Mouse (Mus musculus) hindbrain, postnatal 0 days (tissue): ENCODE measurements at regions not wholly inside any gene's neighbourhood (a gene's known extent, or its start where the extent isn't known, plus 50 kb on each side); places are given as distances from the start of the nearest gene placed in this dataset.
A peak's percentile ranks its signal among the peaks of the same experiment; 100 is the strongest.

Experiments
- ATAC-seq: fragments of 200-750 bp; cut with Nextera tagmentation; 2 replicates; pipeline ENCODE4 v1.8.0; 2017; ENCODE audit warnings: mild to moderate bottlenecking, moderate TSS enrichment, moderate library complexity
- DNase-seq: peaks from one replicate; pipeline ENCODE4 v3.0.0-alpha.2; 2015; ENCODE audit warnings: low spot score
- H3K27ac ChIP-seq: fragments of 300-500 bp; sonication (generic); 2 replicates; pipeline ENCODE4 v1.5.1; 2014; ENCODE audit warnings: mild to moderate bottlenecking
- H3K27me3 ChIP-seq: fragments of 300-500 bp; sonication (generic); 2 replicates; pipeline ENCODE4 v1.6.1; 2014; ENCODE audit warnings: low read length, mixed read lengths; ENCODE audit not compliant: insufficient read depth
- H3K36me3 ChIP-seq: fragments of 300-500 bp; sonication (generic); 2 replicates; pipeline ENCODE4 v1.6.1; 2014; ENCODE audit warnings: low read length, mixed read lengths; ENCODE audit not compliant: insufficient read depth
- H3K4me1 ChIP-seq: fragments of 300-500 bp; sonication (generic); 2 replicates; pipeline ENCODE4 v1.6.1; 2014; ENCODE audit warnings: antibody characterized with exemption, low read length, mixed read lengths; ENCODE audit not compliant: insufficient read depth
- H3K4me2 ChIP-seq: fragments of 300-500 bp; sonication (generic); 2 replicates; pipeline ENCODE4 v1.6.1; 2014; ENCODE audit warnings: low read depth, mild to moderate bottlenecking, low read length, moderate library complexity, mixed read lengths
- H3K4me3 ChIP-seq: fragments of 300-500 bp; sonication (generic); 2 replicates; pipeline ENCODE4 v1.5.1; 2014; ENCODE audit warnings: low read length
- H3K9ac ChIP-seq: fragments of 300-500 bp; sonication (generic); replicated peaks from 2 replicates; pipeline ENCODE4 v1.6.1; 2014; ENCODE audit warnings: mild to moderate bottlenecking, low read length, moderate library complexity, mixed read lengths
- H3K9me3 ChIP-seq: fragments of 300-500 bp; sonication (generic); 2 replicates; pipeline ENCODE4 v1.6.1; 2016; ENCODE audit warnings: low read length, mixed read lengths
- CTCF ChIP-seq: IDR thresholded peaks from 2 replicates; pipeline ENCODE4 v1.5.1; 2016; ENCODE audit warnings: antibody characterized with exemption, control low read depth, low read depth
- WGBS: fragments of 180-500 bp; shearing (Covaris S2); extraction: QIAGEN DNeasy Blood & Tissue Kit; methylation state at CpG from one replicate; pipeline ENCODE4 v1.1.7; 2014; 5-methylcytosine and 5-hydroxymethylcytosine counted together

DNA sequence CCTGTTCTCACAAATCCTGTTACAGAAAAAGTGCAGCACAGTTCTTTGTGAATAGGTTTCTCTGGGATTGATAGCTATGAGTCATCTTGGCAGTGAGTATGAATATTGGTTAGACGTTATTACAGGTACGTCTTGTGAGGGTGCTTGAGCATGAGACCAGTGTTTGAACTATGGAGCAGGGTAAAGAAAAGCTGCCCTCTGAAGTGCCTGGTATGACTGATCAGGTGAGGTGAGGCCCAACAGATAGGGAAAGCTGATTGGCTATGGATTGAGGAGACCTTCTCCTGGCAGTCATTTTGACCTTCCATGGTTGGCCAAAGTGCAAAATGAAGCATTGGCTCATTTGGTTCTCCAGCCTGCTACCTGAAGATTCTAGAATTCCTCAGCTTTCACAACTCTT lies 106.7 kb downstream of the Tnfsf18 start:
- Histone ChIP-seq H3K4me2 (no peak overlapping the region), H3K9ac (no peak overlapping the region), H3K36me3 (no peaks in the 10 kb centered on the region), H3K27ac (no peak overlapping the region), H3K4me3 (no peak overlapping the region), H3K9me3 (no peaks in the 10 kb centered on the region), H3K4me1 (no peaks in the 10 kb centered on the region), H3K27me3 (no peaks in the 10 kb centered on the region)
- TF ChIP-seq CTCF: no peak
- WGBS: 99% methylated on average over 2 of the region's 2 CpGs
- ATAC-seq (no peak), DNase-seq (no peak)

DNA sequence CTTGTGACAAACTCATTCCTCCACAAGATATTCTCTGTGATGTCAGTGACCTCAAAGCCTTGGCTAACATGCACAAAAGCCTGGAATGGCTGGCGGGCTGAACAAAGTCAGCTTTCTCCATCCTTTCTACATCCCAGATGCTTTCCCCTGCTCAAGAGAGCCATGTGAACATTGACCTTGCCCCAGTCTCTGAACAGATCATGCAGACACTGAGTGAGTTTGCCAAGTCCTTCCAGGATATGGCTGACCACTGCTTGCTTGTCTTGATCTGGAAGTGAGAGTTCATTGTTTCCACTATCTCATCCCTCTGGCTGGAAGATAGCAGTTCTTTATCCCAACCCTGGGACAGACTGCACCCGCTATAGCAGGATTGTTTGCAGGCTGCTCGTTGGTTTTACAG lies 103.7 kb downstream of the Tnfsf18 start:
- H3K36me3 ChIP-seq: no peaks in the 10 kb centered on the region

DNA sequence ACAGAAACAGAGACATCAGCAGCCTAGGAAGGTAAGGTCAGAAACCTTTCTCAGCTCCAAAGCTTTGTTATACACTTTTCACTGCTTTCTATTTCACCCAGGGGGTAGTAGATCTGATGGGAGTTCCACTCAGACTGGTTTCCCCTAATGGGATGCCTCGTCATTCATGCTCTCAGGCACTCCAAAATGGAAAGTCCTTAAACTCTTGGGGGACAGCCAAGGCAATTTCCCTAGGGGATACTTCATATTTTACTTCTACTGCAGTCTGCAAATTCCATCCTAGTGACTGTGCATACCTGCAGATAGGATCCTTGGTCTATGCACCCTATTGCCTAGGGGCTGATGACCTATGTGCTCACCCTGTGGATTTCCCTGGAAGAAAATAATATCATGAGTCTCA lies 82.1 kb downstream of the Tnfsf18 start:
- no peak for TF ChIP-seq CTCF
- Histone ChIP-seq H3K4me2 (no peak overlapping the region), H3K27ac (no peak overlapping the region), H3K9ac (no peak overlapping the region), H3K27me3 (no peaks in the 10 kb centered on the region), H3K36me3 (no peaks in the 10 kb centered on the region), H3K4me3 (no peak overlapping the region), H3K9me3 (no peaks in the 10 kb centered on the region), H3K4me1 (no peaks in the 10 kb centered on the region)
- peak; percentile 8 for DNase-seq
- 58% methylated on average over 1 of the region's 1 CpGs for WGBS
- no peak for ATAC-seq

More for the DNA sequence above, 103.7 kb downstream of the Tnfsf18 start:
- no peaks in the 10 kb centered on the region for H3K27me3 ChIP-seq
- DNase-seq (no peak), ATAC-seq (no peak)
- TF ChIP-seq CTCF: no peak
- H3K4me2 ChIP-seq: no peak overlapping the region
- no peaks in the 10 kb centered on the region for H3K9me3 ChIP-seq
- no peaks in the 10 kb centered on the region for H3K4me1 ChIP-seq
- no peak overlapping the region for H3K9ac ChIP-seq
- H3K4me3 ChIP-seq: no peak overlapping the region
- 86% methylated on average over 3 of the region's 3 CpGs for WGBS
- no peak overlapping the region for H3K27ac ChIP-seq

DNA sequence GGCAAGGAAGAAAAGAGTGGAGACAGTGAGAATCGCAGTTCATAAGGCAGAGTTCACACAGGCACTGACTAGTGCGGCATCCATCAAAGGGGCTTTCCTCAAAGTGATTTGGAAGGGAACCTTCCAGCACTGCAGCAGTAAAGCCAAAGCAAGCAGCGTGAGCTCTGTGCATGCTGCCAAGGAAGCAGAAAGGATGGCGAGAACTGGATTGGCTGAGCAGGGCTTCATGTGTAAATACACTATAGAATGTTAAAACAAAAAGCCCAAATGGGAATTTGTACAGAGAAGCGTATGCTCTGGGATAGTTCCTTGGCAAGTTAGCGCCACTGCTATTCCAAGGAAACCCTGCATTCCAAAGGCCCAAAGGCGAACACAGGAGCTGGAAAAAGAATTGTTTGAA lies 81.5 kb downstream of the Tnfsf18 start:
- Histone ChIP-seq H3K4me1 (no peaks in the 10 kb centered on the region), H3K4me2 (no peak overlapping the region), H3K27ac (no peak overlapping the region; the same call in 1 of the 2 replicates), H3K36me3 (no peaks in the 10 kb centered on the region), H3K9me3 (no peaks in the 10 kb centered on the region), H3K27me3 (no peaks in the 10 kb centered on the region), H3K9ac (no peak overlapping the region), H3K4me3 (no peak overlapping the region)
- 32% methylated on average over 7 of the region's 7 CpGs for WGBS
- no peak for TF ChIP-seq CTCF
- peak; percentile 66 for DNase-seq
- peak; percentile 59; the same call in 1 of the 2 replicates for ATAC-seq

DNA sequence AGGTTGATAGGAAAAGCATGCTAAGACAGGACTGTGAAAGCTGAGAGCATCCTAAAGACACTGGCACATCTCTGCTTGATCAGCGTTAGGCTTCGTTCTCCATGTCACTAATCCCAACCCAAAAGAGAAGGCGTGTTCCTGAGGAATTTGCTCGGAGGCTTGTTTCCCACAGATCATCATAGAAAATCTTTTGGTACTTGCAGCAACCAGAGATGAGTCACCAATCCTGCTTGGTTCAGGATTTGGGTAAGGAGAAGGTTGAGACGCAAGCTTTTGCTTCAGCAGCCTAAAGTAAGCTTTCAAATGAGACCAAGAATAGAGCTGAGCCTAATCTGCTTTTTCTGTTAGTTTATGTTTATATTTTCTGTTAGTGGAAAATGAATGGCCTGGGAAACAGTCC lies 80.7 kb downstream of the Tnfsf18 start:
- Histone ChIP-seq H3K27ac (no peak overlapping the region), H3K4me1 (no peaks in the 10 kb centered on the region), H3K36me3 (no peaks in the 10 kb centered on the region), H3K9me3 (no peaks in the 10 kb centered on the region), H3K27me3 (no peaks in the 10 kb centered on the region), H3K4me3 (no peak overlapping the region), H3K4me2 (no peak overlapping the region), H3K9ac (no peak overlapping the region)
- ATAC-seq (no peak), DNase-seq (no peak)
- TF ChIP-seq CTCF: no peak
- WGBS: 90% methylated on average over 5 of the region's 5 CpGs

DNA sequence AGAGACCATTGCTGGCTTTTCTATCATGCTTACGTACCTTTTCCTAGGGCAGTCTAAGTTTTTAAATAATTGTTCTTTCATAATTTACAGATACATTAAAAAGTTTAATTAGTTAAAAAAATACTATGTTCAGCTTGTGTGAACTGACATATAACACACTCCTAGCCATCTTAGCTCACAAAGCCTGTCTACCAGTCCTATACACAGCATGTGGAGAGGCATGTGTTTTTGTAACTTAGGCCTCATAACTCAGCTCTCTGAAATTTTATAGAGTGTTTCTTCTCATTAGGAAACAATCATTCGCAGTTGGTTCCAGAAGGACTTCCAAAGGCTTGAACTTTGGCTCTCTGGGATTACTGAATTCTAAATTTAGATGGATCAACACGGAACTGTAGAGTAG lies 76.3 kb downstream of the Tnfsf18 start:
- ATAC-seq (no peak), DNase-seq (no peak)
- Histone ChIP-seq H3K4me1 (no peaks in the 10 kb centered on the region), H3K36me3 (no peaks in the 10 kb centered on the region), H3K27me3 (no peaks in the 10 kb centered on the region), H3K9me3 (no peaks in the 10 kb centered on the region), H3K27ac (no peak overlapping the region), H3K4me3 (no peak overlapping the region), H3K4me2 (no peak overlapping the region), H3K9ac (no peak overlapping the region)
- TF ChIP-seq CTCF: no peak
- WGBS: 77% methylated on average over 3 of the region's 3 CpGs

DNA sequence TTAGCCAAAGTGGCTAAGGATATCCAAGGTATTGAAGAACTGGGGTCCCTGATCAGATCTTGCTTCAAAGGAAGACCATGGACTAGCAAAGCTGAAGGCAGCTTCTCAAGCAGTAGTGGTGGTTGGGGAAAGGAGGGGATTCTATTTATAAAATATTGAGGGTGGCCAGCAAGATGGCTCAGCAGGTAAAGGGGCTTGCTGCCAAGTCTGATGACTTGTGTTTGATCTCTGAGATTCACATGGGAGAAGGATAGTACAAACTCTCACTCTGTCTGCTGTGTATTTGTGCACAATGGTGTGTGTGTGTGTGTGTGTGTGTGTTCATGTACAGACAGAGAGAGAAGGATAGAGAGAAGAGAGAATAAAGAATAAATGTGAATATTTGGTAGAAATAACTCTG lies 73.4 kb downstream of the Tnfsf18 start:
- Histone ChIP-seq H3K4me1 (no peaks in the 10 kb centered on the region), H3K36me3 (no peaks in the 10 kb centered on the region), H3K27ac (no peak overlapping the region), H3K9me3 (no peaks in the 10 kb centered on the region), H3K4me2 (no peak overlapping the region), H3K9ac (no peak overlapping the region), H3K27me3 (no peaks in the 10 kb centered on the region), H3K4me3 (no peak overlapping the region)
- TF ChIP-seq CTCF: no peak
- DNase-seq (no peak), ATAC-seq (no peak)

DNA sequence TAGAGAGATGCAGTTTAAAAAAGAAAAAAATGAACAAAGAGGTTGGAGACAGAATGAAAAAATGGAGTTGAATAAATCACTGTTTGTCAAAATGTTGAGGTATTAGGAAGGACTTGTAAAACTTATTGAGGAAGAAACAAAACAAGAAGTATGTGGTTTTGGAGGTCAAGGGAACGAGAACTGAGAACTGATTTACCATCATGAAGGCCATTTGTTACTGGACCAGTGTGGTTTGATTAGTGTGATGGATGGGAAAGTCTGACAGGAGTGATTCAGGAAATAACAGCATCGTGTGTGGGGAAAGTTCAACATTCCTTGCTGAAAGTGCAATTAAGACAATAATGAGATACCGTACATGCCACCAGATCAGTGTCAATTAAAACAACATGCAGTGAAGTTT lies 65.9 kb downstream of the Tnfsf18 start:
- H3K36me3 ChIP-seq: no peaks in the 10 kb centered on the region
- no peak overlapping the region for H3K4me3 ChIP-seq
- TF ChIP-seq CTCF: no peak
- no peaks in the 10 kb centered on the region for H3K4me1 ChIP-seq
- H3K4me2 ChIP-seq: no peak overlapping the region
- 78% methylated on average over 3 of the region's 3 CpGs for WGBS
- H3K27ac ChIP-seq: no peak overlapping the region
- H3K27me3 ChIP-seq: no peaks in the 10 kb centered on the region
- ATAC-seq: no peak
- H3K9ac ChIP-seq: no peak overlapping the region
- DNase-seq: no peak
- H3K9me3 ChIP-seq: no peaks in the 10 kb centered on the region
